Mouse (Mus musculus): ENCODE results near the gene Stau1.
A peak's percentile ranks its signal among the peaks of the same experiment; 100 is the strongest.

Stau1 gene

GRCm38 (mm10) chr2:166909729-166910128 lies 86.4 kb downstream of the Stau1 start:
- no peak for DNase-seq

GRCm38 (mm10) chr2:166906523-166907182 lies 89.4 kb downstream of the Stau1 start:
- DNase-seq, result no peak

- peak; percentile 99 for DNase-seq
These were observed 90.2 kb downstream of the Stau1 start, which contains the start of gene Cse1l for GRCm38 (mm10) chr2:166905711-166906522. TSS of gene Cse1l (plus strand) at chr2:166906040.

GRCm38 (mm10) chr2:166903719-166904282 lies 92.3 kb downstream of the Stau1 start:
- no peak for DNase-seq

GRCm38 (mm10) chr2:166900792-166901505 lies 95.2 kb downstream of the Stau1 start:
- DNase-seq, result no peak

GRCm38 (mm10) chr2:166899746-166900145 lies 96.4 kb downstream of the Stau1 start:
- DNase-seq, result no peak

GRCm38 (mm10) chr2:166899161-166899560 lies 96.9 kb downstream of the Stau1 start:
- no peak for DNase-seq

Measured in kidney, postnatal 10 days (tissue).